Mouse (Mus musculus) thymus, adult 2 months (tissue): ENCODE results near the gene Slc10a7.

ENCODE experiments used
- CTCF ChIP-seq: fragments of 200-500 bp; IDR thresholded peaks from 2 replicates; pipeline ENCODE4 v1.5.1; 2012; ENCODE audit warnings: mild to moderate bottlenecking, control low read depth, low read length, moderate library complexity, borderline replicate concordance; ENCODE audit not compliant: control insufficient read depth, poor library complexity, insufficient read depth; ENCODE audit errors: extremely low read depth
- POLR2A ChIP-seq: fragments of 200-500 bp; IDR thresholded peaks from 2 replicates; pipeline ENCODE4 v1.6.1; 2012; ENCODE audit warnings: mild to moderate bottlenecking, low read length, control low read depth, moderate library complexity; ENCODE audit not compliant: control insufficient read depth, poor library complexity, insufficient read depth; ENCODE audit errors: extremely low read depth

GRCm38 (mm10) chr8:78568196-78568595 is 59.0 kb downstream of the Slc10a7 start:
- TF ChIP-seq CTCF: no peak
- no peak for TF ChIP-seq POLR2A
